22 mouse cellular contexts compared by ENCODE assay signal in the genomic region with DNA sequence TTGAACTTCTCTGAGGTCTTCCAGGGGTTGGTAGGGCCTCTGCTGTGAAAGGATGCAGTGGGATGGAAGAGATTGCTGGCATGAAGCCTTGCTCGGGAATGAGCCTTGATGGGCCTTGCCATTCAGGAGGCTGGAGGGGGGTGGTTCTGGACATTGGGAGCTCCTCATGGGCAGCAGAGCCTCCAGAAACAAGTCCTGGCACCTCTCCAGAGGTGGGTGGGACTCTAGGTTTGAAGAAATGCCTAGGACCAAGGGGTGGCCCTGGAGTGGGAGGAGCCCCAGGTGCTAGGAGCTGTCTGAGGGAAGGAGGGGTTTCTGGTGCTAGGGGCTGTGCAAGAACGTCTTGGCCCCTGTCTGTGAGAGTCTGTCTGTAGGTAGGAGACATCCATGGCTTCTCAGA. TPM values are rescaled to one million over a fixed set of nuclear protein-coding genes. Genes with fewer than 3 reads are reported as not detected.
DNase-seq lines count a peak whose midpoint lies in the region; ATAC-seq and TF ChIP-seq lines count a peak whose summit lies in the region.
"Had no signal": no experiment of that assay in that cellular context is flagged by ENCODE, and none has a peak within 500 bp of the region (broad histone marks: within the 10 kb centered on the region; RNA-seq: fewer than 3 reads in every experiment).

No protein-coding gene starts in this region.

- H3K9me3 ChIP-seq in forebrain, embryonic 10.5 days: peaks cover 17% of the 10 kb centered on the region
- no peaks in the 10 kb centered on the region for H3K9me3 ChIP-seq in forebrain, embryonic 15.5 days
- no peaks in the 10 kb centered on the region for H3K9me3 ChIP-seq in lung, embryonic 14.5 days (ENCODE audit: low read depth, low read length)
- no peaks in the 10 kb centered on the region for H3K9me3 ChIP-seq in lung, postnatal 0 days (ENCODE audit: low read length)
- H3K9me3 ChIP-seq in limb, embryonic 15.5 days: no peaks in the 10 kb centered on the region
- no peaks in the 10 kb centered on the region for H3K9me3 ChIP-seq in intestine, embryonic 15.5 days
- H3K9me3 ChIP-seq: embryonic facial prominence, embryonic 15.5 days had no signal

- peak overlapping the region; percentile 73; the same call in 1 of the 2 replicates for H3K27ac ChIP-seq in forebrain, embryonic 10.5 days
- no peak overlapping the region for H3K27ac ChIP-seq in forebrain, embryonic 15.5 days (replicated peaks)
- H3K27ac ChIP-seq in lung, embryonic 14.5 days (ENCODE audit: low read depth): no peak overlapping the region
- no peak overlapping the region for H3K27ac ChIP-seq in lung, postnatal 0 days (ENCODE audit: low read length)
- 0 out of 2 replicates have a peak overlapping the region, but pooled peaks have one; percentile 11 for H3K27ac ChIP-seq in limb, embryonic 15.5 days
- H3K27ac ChIP-seq in intestine, embryonic 15.5 days: no peak overlapping the region
- H3K27ac ChIP-seq: embryonic facial prominence, embryonic 15.5 days; forebrain, embryonic 12.5 days; heart, embryonic 13.5 days; liver, embryonic 14.5 days had no signal

- H3K4me1 ChIP-seq in forebrain, embryonic 10.5 days: peaks cover 20% of the 10 kb centered on the region
- no peaks in the 10 kb centered on the region for H3K4me1 ChIP-seq in forebrain, embryonic 15.5 days
- H3K4me1 ChIP-seq in lung, embryonic 14.5 days (ENCODE audit: insufficient read depth): no peaks in the 10 kb centered on the region
- H3K4me1 ChIP-seq in lung, postnatal 0 days (ENCODE audit: insufficient read depth, low read depth, low read length): no peaks in the 10 kb centered on the region
- 0 out of 2 replicates have a peak, but pooled peaks cover 2% of the 10 kb centered on the region for H3K4me1 ChIP-seq in limb, embryonic 15.5 days
- H3K4me1 ChIP-seq in intestine, embryonic 15.5 days (replicated peaks): no peaks in the 10 kb centered on the region
- H3K4me1 ChIP-seq: heart, embryonic 13.5 days had no signal

- WGBS in forebrain, embryonic 10.5 days: 35% methylated on average over 2 of the region's 2 CpGs
- WGBS in forebrain, embryonic 15.5 days: 22% methylated on average over 2 of the region's 2 CpGs
- WGBS in lung, embryonic 14.5 days: 47% methylated on average over 2 of the region's 2 CpGs
- WGBS in lung, postnatal 0 days: 49% methylated on average over 2 of the region's 2 CpGs
- WGBS in limb, embryonic 15.5 days: 54% methylated on average over 2 of the region's 2 CpGs
- WGBS in intestine, embryonic 15.5 days: 62% methylated on average over 2 of the region's 2 CpGs

- no peak overlapping the region for H3K9ac ChIP-seq in forebrain, embryonic 15.5 days (replicated peaks)
- no peak overlapping the region for H3K9ac ChIP-seq in lung, embryonic 14.5 days
- H3K9ac ChIP-seq in lung, postnatal 0 days (replicated peaks; ENCODE audit: low read depth): no peak overlapping the region
- no peak overlapping the region for H3K9ac ChIP-seq in limb, embryonic 15.5 days
- no peak overlapping the region for H3K9ac ChIP-seq in intestine, embryonic 15.5 days
- H3K9ac ChIP-seq: embryonic facial prominence, embryonic 15.5 days; forebrain, embryonic 12.5 days; heart, embryonic 13.5 days; liver, embryonic 14.5 days had no signal

- DNase-seq in forebrain, embryonic 10.5 days (ENCODE audit: extremely low spot score, low spot score): no peak
- peak; percentile 21 for DNase-seq in lung, embryonic 14.5 days
- DNase-seq in lung, postnatal 0 days (ENCODE audit: low spot score): no peak
- peak; percentile 44 for DNase-seq in MN1 (ENCODE audit: low spot score)
- DNase-seq in c-Kit-positive CD71-positive TER-119-positive erythroid progenitor cells, embryonic 14.5 days (ENCODE audit: low spot score): no peak
- DNase-seq: adrenal gland, adult 2 months; B cell, adult 2 months; cerebellum, adult 18-20 months; heart, postnatal 36 days; kidney, adult 18-20 months; layer of hippocampus, postnatal 36 days had no signal

- H3K36me3 ChIP-seq in forebrain, embryonic 10.5 days (replicated peaks): peaks cover 8% of the 10 kb centered on the region
- H3K36me3 ChIP-seq in forebrain, embryonic 15.5 days: no peaks in the 10 kb centered on the region
- no peaks in the 10 kb centered on the region for H3K36me3 ChIP-seq in lung, embryonic 14.5 days (ENCODE audit: insufficient read depth)
- no peaks in the 10 kb centered on the region for H3K36me3 ChIP-seq in lung, postnatal 0 days (ENCODE audit: insufficient read depth, low read length)
- H3K36me3 ChIP-seq in limb, embryonic 15.5 days: no peaks in the 10 kb centered on the region
- H3K36me3 ChIP-seq in intestine, embryonic 15.5 days: no peaks in the 10 kb centered on the region
- H3K36me3 ChIP-seq: embryonic facial prominence, embryonic 15.5 days; forebrain, embryonic 12.5 days; heart, embryonic 13.5 days had no signal

- H3K27me3 ChIP-seq in forebrain, embryonic 10.5 days (ENCODE audit: poor library complexity, severe bottlenecking): no peaks in the 10 kb centered on the region
- H3K27me3 ChIP-seq in forebrain, embryonic 15.5 days: no peaks in the 10 kb centered on the region
- H3K27me3 ChIP-seq in lung, embryonic 14.5 days (ENCODE audit: insufficient read depth, low read length): no peaks in the 10 kb centered on the region
- H3K27me3 ChIP-seq in lung, postnatal 0 days (replicated peaks; ENCODE audit: insufficient read depth, low read length): no peaks in the 10 kb centered on the region
- H3K27me3 ChIP-seq in limb, embryonic 15.5 days: no peaks in the 10 kb centered on the region
- no peaks in the 10 kb centered on the region for H3K27me3 ChIP-seq in intestine, embryonic 15.5 days (replicated peaks)
- H3K27me3 ChIP-seq: embryonic facial prominence, embryonic 15.5 days; forebrain, embryonic 12.5 days had no signal

- no peak overlapping the region for H3K4me2 ChIP-seq in forebrain, embryonic 15.5 days (replicated peaks)
- no peak overlapping the region for H3K4me2 ChIP-seq in lung, embryonic 14.5 days
- H3K4me2 ChIP-seq in lung, postnatal 0 days (replicated peaks; ENCODE audit: low read depth, low read length): no peak overlapping the region
- no peak overlapping the region for H3K4me2 ChIP-seq in limb, embryonic 15.5 days
- no peak overlapping the region for H3K4me2 ChIP-seq in intestine, embryonic 15.5 days (replicated peaks)
- H3K4me2 ChIP-seq: embryonic facial prominence, embryonic 15.5 days; forebrain, embryonic 12.5 days; heart, embryonic 13.5 days; midbrain, embryonic 11.5 days had no signal

- ATAC-seq in forebrain, embryonic 15.5 days (replicated peaks): no peak
- ATAC-seq in lung, embryonic 14.5 days (ENCODE audit: insufficient read depth): no peak
- ATAC-seq in lung, postnatal 0 days: no peak
- no peak for ATAC-seq in limb, embryonic 15.5 days (ENCODE audit: insufficient number of reproducible peaks, low FRiP score, low TSS enrichment, low read depth)
- no peak for ATAC-seq in intestine, embryonic 15.5 days
- ATAC-seq: hindbrain, embryonic 16.5 days had no signal

- TF ChIP-seq CTCF in lung, embryonic 14.5 days (IDR thresholded peaks at IDR 0.05; ENCODE audit: low read depth): no peak
- no peak for TF ChIP-seq CTCF in lung, postnatal 0 days (IDR thresholded peaks at IDR 0.05)

- TF ChIP-seq EP300 in lung, postnatal 0 days (IDR thresholded peaks at IDR 0.05): no peak

- no peak overlapping the region for H3K4me3 ChIP-seq in forebrain, embryonic 10.5 days
- no peak overlapping the region for H3K4me3 ChIP-seq in forebrain, embryonic 15.5 days
- no peak overlapping the region for H3K4me3 ChIP-seq in lung, embryonic 14.5 days (ENCODE audit: low read depth, low read length)
- H3K4me3 ChIP-seq in lung, postnatal 0 days (ENCODE audit: low read depth, low read length): no peak overlapping the region
- no peak overlapping the region for H3K4me3 ChIP-seq in limb, embryonic 15.5 days
- no peak overlapping the region for H3K4me3 ChIP-seq in intestine, embryonic 15.5 days (replicated peaks)
- H3K4me3 ChIP-seq: embryonic facial prominence, embryonic 15.5 days; forebrain, embryonic 12.5 days; heart, embryonic 13.5 days had no signal

RNA-seq across cellular contexts. Expression of a gene that starts 26.4 kb away (rescaled TPM):
- 0.01 TPM in 1 of 2 replicates, not detected in the other for polyA plus RNA-seq in forebrain, embryonic 10.5 days (2016; fragmentation: Nextera tagmentation; extraction: Ambion mirVana)
- polyA plus RNA-seq in forebrain, embryonic 15.5 days (2015; fragmentation: Nextera tagmentation; extraction: Ambion mirVana): not detected in 2 replicates
- polyA plus RNA-seq in lung, embryonic 14.5 days (2014; fragmentation: Nextera tagmentation; extraction: Ambion mirVana): 0.04 TPM in 1 of 2 replicates, not detected in the other
- 0.01 and 0.04 TPM in 2 replicates for polyA plus RNA-seq in lung, postnatal 0 days (2015; fragmentation: Nextera tagmentation; extraction: Ambion mirVana)
- 0.10 TPM in 1 of 2 replicates, not detected in the other for polyA plus RNA-seq in limb, embryonic 15.5 days (2015; fragmentation: Nextera tagmentation; extraction: Ambion mirVana)
- polyA plus RNA-seq in intestine, embryonic 15.5 days (2015; fragmentation: Nextera tagmentation; extraction: Ambion mirVana): not detected in 2 replicates
- polyA plus RNA-seq: forebrain, embryonic 12.5 days; heart, embryonic 13.5 days; hindbrain, embryonic 16.5 days; liver, embryonic 14.5 days; midbrain, embryonic 11.5 days; spleen, adult 2 months; stomach, embryonic 16.5 days had no signal

RNA-seq across cellular contexts. Expression of a gene that starts 29.4 kb away (rescaled TPM):
- 40.9 and 44.3 TPM in 2 replicates for polyA plus RNA-seq in forebrain, embryonic 10.5 days (2016; fragmentation: Nextera tagmentation; extraction: Ambion mirVana)
- 23.9 and 27.4 TPM in 2 replicates for polyA plus RNA-seq in forebrain, embryonic 15.5 days (2015; fragmentation: Nextera tagmentation; extraction: Ambion mirVana)
- 39.3 and 41.0 TPM in 2 replicates for polyA plus RNA-seq in lung, embryonic 14.5 days (2014; fragmentation: Nextera tagmentation; extraction: Ambion mirVana)
- polyA plus RNA-seq in lung, postnatal 0 days (2015; fragmentation: Nextera tagmentation; extraction: Ambion mirVana): 20.4 and 22.8 TPM in 2 replicates
- polyA plus RNA-seq in limb, embryonic 15.5 days (2015; fragmentation: Nextera tagmentation; extraction: Ambion mirVana): 26.3 and 27.2 TPM in 2 replicates
- 40.5 and 46.4 TPM in 2 replicates for polyA plus RNA-seq in intestine, embryonic 15.5 days (2015; fragmentation: Nextera tagmentation; extraction: Ambion mirVana)

Comparison
In these comparisons a context has a peak if more than half of its experiments do, and no peak if none do; other contexts are left out.
1. DNase-seq: peak in lung, embryonic 14.5 days (single experiment) and MN1 (single experiment); none in forebrain, embryonic 10.5 days (single experiment), lung, postnatal 0 days (single experiment) and c-Kit-positive CD71-positive TER-119-positive erythroid progenitor cells, embryonic 14.5 days (single experiment).
2. H3K27ac ChIP-seq: peak in forebrain, embryonic 10.5 days (single experiment) and limb, embryonic 15.5 days (single experiment); none in forebrain, embryonic 15.5 days (single experiment), lung, embryonic 14.5 days (single experiment), lung, postnatal 0 days (single experiment) and intestine, embryonic 15.5 days (single experiment).